Mouse (Mus musculus) retina, postnatal 7 days (tissue): ENCODE measurements at regions not wholly inside any gene's neighbourhood (a gene's known extent, or its start where the extent isn't known, plus 50 kb on each side); places are given as distances from the start of the nearest gene placed in this dataset.
"Not testable (repeated sequence)": the region's sequence is repeated elsewhere in the genome, so short reads cannot be mapped to it uniquely, and the experiment has no call there.

Experiments
- DNase-seq: peaks from one replicate; pipeline ENCODE4 v3.0.0-alpha.2; 2012; ENCODE audit warnings: low read depth, low spot score

GRCm38 (mm10) chr4:153812866-153813265, 144.2 kb upstream of the A430005L14Rik start:
- no peak for DNase-seq

DNA sequence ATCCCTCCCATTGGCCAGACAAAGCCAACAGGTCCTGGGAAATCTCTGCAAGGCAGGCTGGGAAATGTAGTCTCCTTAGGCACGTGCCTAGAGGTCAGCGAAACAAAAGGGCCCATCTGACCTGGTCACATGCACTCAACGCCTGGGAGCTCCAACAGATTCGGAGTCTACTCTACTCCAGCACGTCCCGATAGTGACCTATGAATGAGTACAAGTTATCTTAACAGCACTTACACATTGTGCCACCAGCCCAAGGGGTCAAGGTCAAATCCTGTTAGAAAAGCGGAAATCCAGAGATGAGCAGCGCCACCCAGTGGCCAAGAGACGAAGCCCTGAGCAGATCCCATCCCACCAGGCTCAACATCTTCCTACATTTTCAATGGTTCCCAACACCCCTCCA, 129.1 kb upstream of the A430005L14Rik start:
- peak; percentile 31 for DNase-seq

- no peak for DNase-seq
These were observed 127.3 kb upstream of the A430005L14Rik start for GRCm38 (mm10) chr4:153829766-153830165.

GRCm38 (mm10) chr4:153830491-153830890, 126.5 kb upstream of the A430005L14Rik start:
- DNase-seq: no peak

DNA sequence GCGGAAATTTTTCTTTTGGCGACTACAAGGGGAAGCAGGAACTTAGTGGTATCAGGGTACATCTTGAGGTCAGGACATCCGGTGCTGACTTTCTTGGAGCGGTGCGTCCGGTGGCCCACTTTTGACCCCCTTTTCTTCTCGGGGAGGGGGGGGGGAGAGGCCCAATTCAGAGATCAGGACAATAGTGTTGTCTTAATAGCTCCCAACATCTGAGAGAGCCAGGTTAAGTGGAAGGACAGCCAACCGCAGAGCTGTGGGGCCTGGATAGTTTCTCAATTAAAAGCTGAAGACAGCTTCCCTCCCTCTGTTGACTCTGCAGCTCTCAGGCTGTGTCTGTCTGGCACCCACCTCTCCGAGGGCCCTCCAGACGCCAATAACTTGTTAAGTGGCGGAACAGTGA, 125.8 kb upstream of the A430005L14Rik start:
- not testable (repeated sequence) for DNase-seq

GRCm38 (mm10) chr4:153832151-153832550, 124.9 kb upstream of the A430005L14Rik start:
- no peak for DNase-seq

DNA sequence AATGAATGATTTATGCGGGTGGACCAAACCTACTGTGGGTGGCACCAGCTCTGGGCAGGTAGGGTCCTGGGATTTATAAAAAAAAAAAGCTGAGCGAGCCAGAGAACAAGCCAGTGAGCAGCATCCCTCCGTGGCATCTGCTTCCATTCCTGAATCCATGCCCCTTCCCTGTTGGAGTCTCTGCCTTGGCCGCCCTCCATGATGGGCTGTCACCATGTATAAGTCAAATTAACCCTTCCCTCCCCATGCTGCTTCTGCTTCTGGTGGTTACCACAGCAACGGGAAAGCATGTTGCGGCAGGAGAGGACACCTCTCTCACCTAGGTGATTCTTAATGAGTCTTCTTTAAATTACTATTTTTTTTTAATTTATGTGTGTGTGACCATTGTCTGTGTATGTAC, 112.3 kb upstream of the A430005L14Rik start:
- no peak for DNase-seq

DNA sequence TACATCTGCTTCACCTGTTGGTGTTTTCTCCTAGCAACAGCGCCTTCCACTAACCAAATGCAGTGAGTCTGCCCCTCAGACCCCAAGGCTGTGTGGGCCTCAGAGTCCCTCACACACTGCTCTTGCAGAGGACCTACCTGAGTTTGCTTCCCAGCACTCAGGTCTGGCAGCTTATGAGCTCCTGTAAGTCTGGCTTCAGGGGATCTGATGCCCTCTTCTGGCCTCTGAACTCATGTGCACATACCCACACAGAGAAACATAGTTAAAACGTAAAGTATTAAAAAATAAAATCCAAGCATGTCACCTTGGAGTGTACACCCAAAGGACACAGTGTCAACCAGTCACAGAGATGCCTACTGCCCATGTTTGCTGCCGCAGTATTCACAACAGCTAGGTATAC, 108.8 kb upstream of the A430005L14Rik start:
- DNase-seq: no peak

DNA sequence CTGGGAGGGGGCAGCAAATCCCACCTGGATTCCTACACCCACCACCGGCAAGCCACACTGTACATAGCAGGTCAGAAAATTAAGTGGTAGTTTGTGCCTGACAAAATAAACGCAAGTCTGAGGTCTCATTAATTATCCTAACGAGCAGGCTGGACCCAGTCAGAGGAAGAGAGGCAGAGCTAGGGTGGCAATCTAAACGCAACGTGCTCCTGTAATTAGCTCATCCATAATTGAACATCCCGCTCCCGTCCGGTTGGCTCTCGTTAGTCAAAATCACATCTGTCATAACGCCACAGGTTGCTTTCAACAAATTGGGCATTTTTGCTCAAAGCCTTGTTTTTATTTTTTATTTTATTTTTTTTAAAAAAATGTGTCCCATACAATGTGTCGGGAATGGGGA, 106.9 kb upstream of the A430005L14Rik start:
- no peak for DNase-seq

GRCm38 (mm10) chr4:153854084-153854747, 102.8 kb upstream of the A430005L14Rik start:
- no peak for DNase-seq

GRCm38 (mm10) chr4:153854748-153855092, 102.3 kb upstream of the A430005L14Rik start:
- DNase-seq: no peak

- no peak for DNase-seq
These were observed 95.6 kb upstream of the A430005L14Rik start for GRCm38 (mm10) chr4:153861420-153861819.

- no peak for DNase-seq
These were observed 94.8 kb upstream of the A430005L14Rik start for GRCm38 (mm10) chr4:153862121-153862660.

DNA sequence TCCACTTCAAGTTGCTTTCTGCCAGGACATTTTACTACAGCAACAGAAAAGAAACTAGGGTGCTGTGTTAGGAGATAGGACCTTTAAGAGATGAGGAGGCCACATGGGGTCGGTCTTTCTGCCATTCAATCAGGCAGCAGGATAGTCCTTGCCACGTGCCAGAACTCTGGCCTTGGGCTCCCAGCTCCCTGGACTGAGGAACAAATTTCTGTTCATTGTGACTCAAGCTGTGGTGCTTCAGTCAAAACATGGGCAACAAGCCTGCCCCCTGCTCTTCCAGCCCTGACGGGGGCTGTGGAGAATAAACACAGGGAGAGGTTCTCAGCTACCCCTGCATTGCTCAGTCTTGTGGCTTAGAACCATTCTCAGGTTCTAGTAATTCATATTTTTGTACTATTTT, 84.7 kb upstream of the A430005L14Rik start:
- DNase-seq: no peak

- DNase-seq: not testable (repeated sequence)
These were observed 82.0 kb upstream of the A430005L14Rik start for GRCm38 (mm10) chr4:153875036-153875435.

DNA sequence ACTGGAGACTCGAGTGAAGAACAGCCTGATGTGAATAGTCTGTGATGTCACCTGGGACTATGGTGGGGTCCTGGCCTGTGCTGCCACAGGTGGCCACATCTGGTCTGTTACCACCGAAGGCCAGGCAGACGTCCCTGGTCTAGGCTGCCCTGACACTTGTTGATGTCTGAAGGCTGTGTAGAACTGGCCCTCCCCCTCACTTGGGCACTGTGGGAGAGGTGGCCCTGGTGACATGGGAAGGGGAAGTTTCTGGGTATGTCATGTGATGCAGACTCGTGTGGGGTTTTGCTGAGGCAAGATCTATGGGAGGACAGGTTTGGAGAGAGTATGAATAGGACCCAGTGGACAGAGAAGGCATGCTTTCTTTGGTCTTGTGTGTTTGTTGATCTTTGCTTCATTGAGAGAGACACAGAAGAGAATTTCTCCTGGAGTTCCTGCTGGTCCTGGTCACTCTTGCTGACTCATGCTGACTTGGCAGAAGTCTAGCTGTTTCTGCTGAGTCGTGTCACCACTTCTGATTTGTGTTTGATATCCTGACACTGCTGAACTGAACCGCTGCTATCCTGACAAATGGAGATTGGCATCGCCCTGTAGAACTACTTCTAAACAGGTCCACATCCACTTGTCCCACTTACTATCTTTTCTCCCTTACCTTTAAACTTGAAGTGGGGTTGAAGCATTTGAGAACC, 79.9 kb upstream of the A430005L14Rik start:
- no peak for DNase-seq

DNA sequence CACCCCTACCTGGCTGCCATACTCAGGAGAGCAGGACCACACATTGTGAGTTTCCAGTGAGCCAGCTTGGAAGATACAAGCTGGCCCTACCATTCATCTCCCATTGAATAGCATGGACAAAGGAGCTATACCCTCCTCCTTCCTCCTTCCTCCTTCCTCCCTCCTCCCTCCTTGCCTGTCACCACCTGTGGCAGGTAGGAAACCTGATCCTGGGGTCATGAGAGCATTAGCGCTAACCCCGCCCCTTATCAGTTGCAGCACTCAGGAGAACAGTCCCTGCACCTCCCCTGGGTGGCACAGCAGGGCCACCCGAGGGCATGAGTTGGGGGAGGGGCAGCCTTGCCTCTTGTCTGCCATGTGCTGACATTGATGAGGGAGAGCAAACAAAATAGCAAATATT, 74.0 kb upstream of the A430005L14Rik start:
- DNase-seq: no peak

DNA sequence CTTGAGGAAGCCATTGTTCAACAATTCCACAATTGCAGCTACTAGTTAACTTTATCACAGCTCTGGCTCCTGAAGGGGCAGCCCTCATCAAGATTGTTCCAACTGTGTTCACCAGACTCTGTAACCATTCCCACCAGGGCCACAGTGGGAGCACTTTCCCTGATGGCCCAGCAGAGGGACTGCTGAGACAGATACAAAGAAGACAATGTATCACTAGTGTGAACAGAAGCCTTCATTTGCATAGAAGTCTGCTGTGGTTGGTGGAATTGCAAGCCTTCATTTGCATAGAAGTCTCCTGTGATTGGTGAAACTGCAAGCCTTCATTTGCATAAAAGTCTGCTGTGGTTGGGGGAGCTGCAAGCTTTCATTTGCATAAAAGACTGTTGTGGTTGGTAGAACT, 73.0 kb upstream of the A430005L14Rik start:
- DNase-seq: no peak

DNA sequence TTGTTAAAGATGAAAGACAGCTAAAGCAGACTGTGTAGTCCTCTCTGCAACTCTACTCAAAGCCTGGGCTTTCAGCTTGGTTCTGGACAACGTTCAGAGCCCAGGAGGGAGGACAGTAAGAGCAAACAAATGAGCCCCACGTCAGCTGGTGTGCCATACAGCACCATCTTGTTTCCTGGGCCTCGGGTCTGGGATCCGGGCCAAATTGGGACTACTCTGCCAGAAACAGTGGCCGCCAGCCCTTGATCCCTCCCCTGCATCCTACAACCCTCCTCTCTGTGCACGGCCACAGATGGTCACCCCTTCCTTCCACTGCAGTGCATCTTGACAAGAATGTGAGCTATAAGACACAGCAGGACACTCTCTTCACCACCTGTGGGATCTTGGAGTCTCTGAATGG, 71.2 kb upstream of the A430005L14Rik start:
- DNase-seq: no peak

DNA sequence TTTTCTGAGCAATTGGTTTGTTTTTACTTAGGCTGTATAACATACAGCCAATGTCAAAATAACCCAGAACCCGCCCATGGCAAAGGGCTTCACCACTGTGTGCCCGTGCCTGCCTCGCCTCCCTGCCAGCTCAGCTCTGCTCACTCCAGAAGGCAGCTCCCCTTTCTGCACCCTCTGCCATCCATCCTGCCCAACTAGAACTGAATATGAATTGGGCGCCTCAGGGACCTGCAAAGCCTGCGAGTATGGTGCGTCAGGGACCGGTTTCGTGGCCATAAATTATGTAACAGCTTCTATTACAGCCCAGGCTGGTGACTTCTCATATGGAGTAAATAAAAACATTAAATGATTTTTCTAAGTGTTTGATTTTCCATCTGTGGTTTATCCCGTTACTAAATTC, 66.9 kb upstream of the A430005L14Rik start:
- no peak for DNase-seq

GRCm38 (mm10) chr4:153899721-153900120, 57.3 kb upstream of the A430005L14Rik start:
- DNase-seq: no peak

GRCm38 (mm10) chr4:153905076-153905475, 52.0 kb upstream of the A430005L14Rik start:
- DNase-seq: no peak

DNA sequence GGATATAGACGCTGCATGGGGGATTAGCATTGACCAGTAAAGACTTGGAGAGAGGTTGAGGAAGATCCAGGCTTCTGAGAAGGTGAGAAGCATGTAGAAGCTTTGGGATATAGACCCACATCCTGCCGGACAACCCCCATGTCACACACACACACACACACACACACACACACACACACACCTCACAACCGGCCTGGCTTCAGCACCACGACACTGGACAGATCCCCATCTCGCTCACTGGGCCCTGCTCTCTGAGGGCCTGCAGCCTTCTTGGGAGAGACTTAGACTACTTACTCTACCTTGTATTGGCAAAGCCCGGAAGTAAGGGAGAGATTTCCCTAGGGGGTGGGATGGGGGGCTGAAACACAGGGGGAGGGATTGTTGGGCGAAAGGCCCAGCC, 51.5 kb upstream of the A430005L14Rik start:
- no peak for DNase-seq
